13 mouse cellular contexts compared by ENCODE assay signal in genomic region chr5:146893478-146894182, GRCm38 (mm10). TPM values are rescaled to one million over a fixed set of nuclear protein-coding genes. Genes with fewer than 3 reads are reported as not detected.
DNase-seq lines count a peak whose midpoint lies in the region; ATAC-seq and TF ChIP-seq lines count a peak whose summit lies in the region.
"Had no signal": no experiment of that assay in that cellular context is flagged by ENCODE, and none has a peak within 500 bp of the region (broad histone marks: within the 10 kb centered on the region; RNA-seq: fewer than 3 reads in every experiment).

No protein-coding gene starts in this region.

- in situ Hi-C loops in ES-E14 (cut with MboI; ENCODE audit: low sequenced_read_pairs in 2 of 2, unreplicated experiment in 2 of 2): loop anchor here in 1 of 2 experiments (10.0 kb wide), 1 partner anchor 189 kb away; no protein-coding TSS in a partner anchor

- H3K27ac ChIP-seq in heart, adult 2 months: no peak overlapping the region
- no peak overlapping the region for H3K27ac ChIP-seq in lung, embryonic 14.5 days (ENCODE audit: low read depth)
- H3K27ac ChIP-seq in ES-E14 (ENCODE audit: insufficient read depth, low read depth, low read length, poor library complexity, severe bottlenecking): peak overlapping the region; percentile 26; the same call in 1 of the 2 replicates
- H3K27ac ChIP-seq in olfactory bulb, adult 2 months (ENCODE audit: insufficient read depth, low read depth, low read length): no peak overlapping the region
- H3K27ac ChIP-seq: embryonic facial prominence, embryonic 15.5 days; liver, embryonic 15.5 days had no signal

- TF ChIP-seq POLR2A in heart, adult 2 months (IDR thresholded peaks at IDR 0.05; ENCODE audit: insufficient read depth, low read depth, low read length): no peak
- no peak for TF ChIP-seq POLR2A in olfactory bulb, adult 2 months (IDR thresholded peaks at IDR 0.05; ENCODE audit: insufficient read depth, low read depth, low read length)

- ATAC-seq in lung, embryonic 14.5 days (ENCODE audit: insufficient read depth): no peak

- no peak for TF ChIP-seq EP300 in heart, adult 2 months (IDR thresholded peaks at IDR 0.05; ENCODE audit: insufficient read depth, low read depth, low read length)

- H3K4me2 ChIP-seq in lung, embryonic 14.5 days: no peak overlapping the region
- H3K4me2 ChIP-seq: embryonic facial prominence, embryonic 15.5 days; liver, embryonic 15.5 days had no signal

- peak; percentile 54 for TF ChIP-seq CTCF in heart, adult 2 months (IDR thresholded peaks at IDR 0.05)
- TF ChIP-seq CTCF in lung, embryonic 14.5 days (IDR thresholded peaks at IDR 0.05; ENCODE audit: low read depth): peak; percentile 55
- TF ChIP-seq CTCF in olfactory bulb, adult 2 months (IDR thresholded peaks at IDR 0.05; ENCODE audit: insufficient read depth, low read depth, low read length): peak; percentile 45; the same call in 1 of the 2 replicates

- 87% methylated on average over 11 of the region's 11 CpGs for WGBS in heart, adult 2 months
- WGBS in lung, embryonic 14.5 days: 84% methylated on average over 11 of the region's 11 CpGs
- WGBS in olfactory bulb, adult 2 months: 89% methylated on average over 11 of the region's 11 CpGs

- no peak overlapping the region for H3K4me3 ChIP-seq in heart, adult 2 months
- no peak overlapping the region for H3K4me3 ChIP-seq in lung, embryonic 14.5 days (ENCODE audit: low read depth, low read length)
- H3K4me3 ChIP-seq in ES-E14 (ENCODE audit: insufficient read depth in 1 of 2, low read depth in 1 of 2, low read length in 2 of 2, poor library complexity in 1 of 2, severe bottlenecking in 1 of 2): no peak overlapping the region
- no peak overlapping the region for H3K4me3 ChIP-seq in olfactory bulb, adult 2 months (ENCODE audit: insufficient read depth, low read depth, low read length)
- H3K4me3 ChIP-seq: embryonic facial prominence, embryonic 15.5 days; liver, embryonic 15.5 days had no signal

- no peaks in the 10 kb centered on the region; the same call in 1 of the 2 replicates for H3K9me3 ChIP-seq in lung, embryonic 14.5 days (ENCODE audit: low read depth, low read length)
- H3K9me3 ChIP-seq in ES-E14 (ENCODE audit: control insufficient read depth, insufficient read depth, low read depth, low read length): no peaks in the 10 kb centered on the region
- H3K9me3 ChIP-seq: embryonic facial prominence, embryonic 15.5 days; liver, embryonic 15.5 days had no signal

- intact Hi-C loops in heart, adult 2 months (cut with DNase I): no loop called here
- intact Hi-C loops in left cerebral cortex, postnatal 36 days (cut with DNase I): no loop called here

- no peaks in the 10 kb centered on the region for H3K27me3 ChIP-seq in heart, adult 2 months (ENCODE audit: control insufficient read depth, insufficient read depth, low read length)
- no peaks in the 10 kb centered on the region for H3K27me3 ChIP-seq in lung, embryonic 14.5 days (ENCODE audit: insufficient read depth, low read length)
- H3K27me3 ChIP-seq: embryonic facial prominence, embryonic 15.5 days; liver, embryonic 15.5 days had no signal

- H3K9ac ChIP-seq in heart, adult 2 months (ENCODE audit: low read depth, low read length): no peak overlapping the region
- H3K9ac ChIP-seq in lung, embryonic 14.5 days: no peak overlapping the region
- H3K9ac ChIP-seq in ES-E14 (ENCODE audit: insufficient read depth, low read depth, low read length, poor library complexity, severe bottlenecking): no peak overlapping the region
- H3K9ac ChIP-seq: embryonic facial prominence, embryonic 15.5 days; liver, embryonic 15.5 days had no signal

- no peaks in the 10 kb centered on the region for H3K4me1 ChIP-seq in heart, adult 2 months (ENCODE audit: control insufficient read depth, insufficient read depth, low read length)
- H3K4me1 ChIP-seq in lung, embryonic 14.5 days (ENCODE audit: insufficient read depth): no peaks in the 10 kb centered on the region
- peaks cover 0 to 5% of the 10 kb centered on the region in 2 experiments; a peak in 2 of 4 replicates for H3K4me1 ChIP-seq in ES-E14 (ENCODE audit: control insufficient read depth in 2 of 2, insufficient read depth in 2 of 2, low read length in 2 of 2, poor library complexity in 1 of 2)
- peaks cover 7% of the 10 kb centered on the region for H3K4me1 ChIP-seq in olfactory bulb, adult 2 months (ENCODE audit: control insufficient read depth, insufficient read depth, low read length)
- H3K4me1 ChIP-seq: embryonic facial prominence, embryonic 15.5 days; liver, embryonic 15.5 days had no signal

- H3K36me3 ChIP-seq in heart, adult 2 months (ENCODE audit: control insufficient read depth, insufficient read depth, low read length): no peaks in the 10 kb centered on the region
- H3K36me3 ChIP-seq in lung, embryonic 14.5 days (ENCODE audit: insufficient read depth): no peaks in the 10 kb centered on the region
- H3K36me3 ChIP-seq in ES-E14 (ENCODE audit: control insufficient read depth, insufficient read depth, low read length, poor library complexity, severe bottlenecking): no peaks in the 10 kb centered on the region
- H3K36me3 ChIP-seq: embryonic facial prominence, embryonic 15.5 days; liver, embryonic 15.5 days had no signal

- no peaks in the 10 kb centered on the region for H3K79me2 ChIP-seq in heart, adult 2 months (replicated peaks; ENCODE audit: control insufficient read depth, insufficient read depth, low read length)

- DNase-seq in heart, adult 2 months: no peak
- no peak for DNase-seq in heart, postnatal 4 days
- no peak for DNase-seq in lung, embryonic 14.5 days
- DNase-seq in lung, postnatal 10 days: no peak
- no peak for DNase-seq in ES-E14 (ENCODE audit: low read depth, low spot score)
- DNase-seq in left cerebral cortex, postnatal 36 days (ENCODE audit: low spot score in 2 of 2): no peak
- DNase-seq in kidney, postnatal 25 days: no peak
- DNase-seq: cerebellum, postnatal 36 days; heart, adult 11 months; kidney, adult 8-10 months had no signal

TF ChIP-seq in ES-E14, 5 proteins besides CTCF, POLR2A, EP300 and RAD21:
- TF ChIP-seq CHD2 (IDR thresholded peaks at IDR 0.05; ENCODE audit: low read depth, low read length): no peak
- TF ChIP-seq ZC3H11A (IDR thresholded peaks at IDR 0.05; ENCODE audit: borderline replicate concordance, low read depth, low read length): no peak
- TF ChIP-seq HCFC1 (IDR thresholded peaks at IDR 0.05; ENCODE audit: borderline replicate concordance, insufficient read depth, low read length): no peak
- TF ChIP-seq ZNF384 (IDR thresholded peaks at IDR 0.05; ENCODE audit: low read depth, low read length): no peak
- TF ChIP-seq MAFK (IDR thresholded peaks at IDR 0.05; ENCODE audit: insufficient read depth, low read depth, low read length): no peak

RNA-seq across cellular contexts. Expression of gene Rasl11a, which starts 48.8 kb away (rescaled TPM):
- total RNA-seq in heart, adult 2 months (2021): 1 to 10 TPM; 1.8 to 3.7 TPM
- 2.7 and 2.9 TPM in 2 replicates for polyA plus RNA-seq in heart, adult 2 months (2012; rRNA removed)
- total RNA-seq in heart, postnatal 4 days (2021): 1 to 10 TPM; 6.0 to 6.6 TPM
- 18.6 and 20.4 TPM in 2 replicates for polyA plus RNA-seq in lung, embryonic 14.5 days (2014; fragmentation: Nextera tagmentation; extraction: Ambion mirVana)
- 4.1 and 7.3 TPM in 2 replicates for total RNA-seq in ES-E14 (2012; rRNA removed)
- polyA plus RNA-seq in olfactory bulb, adult 2 months (2012; ENCODE audit: insufficient read depth, insufficient read length, low replicate concordance, missing spikeins): not detected in 2 replicates
- 1 to 10 TPM; 6.7 to 9.1 TPM for total RNA-seq in left cerebral cortex, postnatal 36 days (2021)

RNA-seq across cellular contexts. Expression of gene Gtf3a, which starts 54.8 kb away (rescaled TPM):
- total RNA-seq in heart, adult 2 months (2021): 10 to 100 TPM; 18.4 to 19.2 TPM
- polyA plus RNA-seq in heart, adult 2 months (2012; rRNA removed): 19.2 and 23.0 TPM in 2 replicates
- 10 to 100 TPM; 29.2 to 29.5 TPM for total RNA-seq in heart, postnatal 4 days (2021)
- 124 and 130 TPM in 2 replicates for polyA plus RNA-seq in lung, embryonic 14.5 days (2014; fragmentation: Nextera tagmentation; extraction: Ambion mirVana)
- total RNA-seq in ES-E14 (2012; rRNA removed): 72.3 and 80.4 TPM in 2 replicates
- not detected in 2 replicates for polyA plus RNA-seq in olfactory bulb, adult 2 months (2012; ENCODE audit: insufficient read depth, insufficient read length, low replicate concordance, missing spikeins)
- total RNA-seq in left cerebral cortex, postnatal 36 days (2021): 10 to 100 TPM; 21.0 to 27.2 TPM
